Mouse (Mus musculus) brain, embryonic 14.5 days (tissue): ENCODE data around the gene Sectm1b. TPM values are rescaled to one million over a fixed set of nuclear protein-coding genes. Genes with fewer than 3 reads are reported as not detected.
A peak's percentile ranks its signal among the peaks of the same experiment; 100 is the strongest.
"Not testable (repeated sequence)": the region's sequence is repeated elsewhere in the genome, so short reads cannot be mapped to it uniquely, and the experiment has no call there.

Experiments used
- DNase-seq: peaks from one replicate; pipeline ENCODE4 v3.0.0-alpha.2; 2011; ENCODE audit warnings: low read depth
- CTCF ChIP-seq: fragments of 200-500 bp; IDR thresholded peaks from 2 replicates; pipeline ENCODE4 v1.5.1; 2012; ENCODE audit warnings: inconsistent platforms, mild to moderate bottlenecking, moderate library complexity, borderline replicate concordance; ENCODE audit not compliant: insufficient read depth, insufficient read length; ENCODE audit errors: extremely low read depth
- POLR2A ChIP-seq: fragments of 200-500 bp; IDR thresholded peaks from 2 replicates; pipeline ENCODE4 v1.6.1; 2012; ENCODE audit warnings: mild to moderate bottlenecking, inconsistent platforms, borderline replicate concordance; ENCODE audit not compliant: poor library complexity, insufficient read depth, insufficient read length, severe bottlenecking; ENCODE audit errors: extremely low read depth
- polyA plus RNA-seq: library from polyadenylated mRNA; depleted of rRNA; stranded (reverse); fragments of >200 nt; gene quantifications from 2 replicates; pipeline ENCODE4 v1.2.3, GENCODE M21; 2012

Gene Sectm1b
- polyA plus RNA-seq, 1 experiment = not detected

- peak; percentile 29 for DNase-seq
- no peak for TF ChIP-seq POLR2A
- no peak for TF ChIP-seq CTCF
Observed at GRCm38 (mm10) chr11:121061615-121062014, 1.8 kb downstream of the Sectm1b start.

GRCm38 (mm10) chr11:121060401-121061067 is 2.8 kb downstream of the Sectm1b start:
- DNase-seq = not testable (repeated sequence)

DNA sequence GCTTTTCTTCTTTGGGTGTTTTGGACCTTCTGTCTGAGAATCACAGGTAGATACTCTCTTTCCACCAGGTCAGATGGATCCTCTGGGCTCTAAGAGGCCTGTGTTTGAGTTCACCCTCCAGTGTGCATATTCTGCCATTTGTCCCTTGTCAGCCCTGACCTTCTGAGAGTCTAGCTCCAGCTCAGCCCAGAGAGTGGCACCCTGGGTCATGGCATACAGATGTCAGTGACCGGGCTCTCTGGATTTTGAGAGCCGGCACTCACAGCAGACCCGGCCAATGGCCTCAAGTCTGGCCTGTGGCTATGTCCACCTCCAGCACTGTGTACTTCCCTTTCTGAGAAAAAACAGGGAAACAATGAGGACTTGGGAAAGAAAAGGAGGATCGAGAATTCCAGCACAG is 3.9 kb downstream of the Sectm1b start:
- TF ChIP-seq CTCF (no peak), POLR2A (no peak)
- DNase-seq = no peak

- DNase-seq = no peak
- TF ChIP-seq POLR2A (no peak), CTCF (no peak)
Observed at GRCm38 (mm10) chr11:121058956-121059355, 4.4 kb downstream of the Sectm1b start.

DNA sequence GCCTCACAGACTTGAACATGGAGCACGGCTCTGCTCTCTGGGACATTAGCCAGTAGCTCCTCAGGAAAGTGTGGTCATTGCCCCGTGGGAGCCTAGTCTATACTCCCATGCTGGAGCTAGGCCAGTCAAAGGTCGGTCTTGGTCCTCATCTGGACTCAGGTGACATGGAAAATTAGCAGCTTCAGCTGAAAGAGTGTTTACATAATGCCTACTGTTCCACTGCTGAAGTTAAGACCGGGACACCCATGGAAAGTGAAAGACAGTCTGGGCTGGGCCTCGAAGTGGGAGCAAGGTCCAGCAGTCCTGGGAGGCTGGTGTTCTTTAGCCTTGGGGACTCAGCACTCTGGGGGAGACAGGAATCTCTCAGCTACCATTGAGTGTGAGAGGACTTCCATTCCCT is 5.2 kb downstream of the Sectm1b start:
- no peak for DNase-seq
- TF ChIP-seq CTCF (no peak), POLR2A (no peak)

- no peak for TF ChIP-seq POLR2A
- no peak for TF ChIP-seq CTCF
- no peak for DNase-seq
Observed at GRCm38 (mm10) chr11:121056536-121057236, 6.7 kb downstream of the Sectm1b start.

GRCm38 (mm10) chr11:121053536-121053935 is 9.8 kb downstream of the Sectm1b start:
- TF ChIP-seq CTCF (peak; percentile 91), POLR2A (no peak)
- DNase-seq = peak; percentile 89

DNA sequence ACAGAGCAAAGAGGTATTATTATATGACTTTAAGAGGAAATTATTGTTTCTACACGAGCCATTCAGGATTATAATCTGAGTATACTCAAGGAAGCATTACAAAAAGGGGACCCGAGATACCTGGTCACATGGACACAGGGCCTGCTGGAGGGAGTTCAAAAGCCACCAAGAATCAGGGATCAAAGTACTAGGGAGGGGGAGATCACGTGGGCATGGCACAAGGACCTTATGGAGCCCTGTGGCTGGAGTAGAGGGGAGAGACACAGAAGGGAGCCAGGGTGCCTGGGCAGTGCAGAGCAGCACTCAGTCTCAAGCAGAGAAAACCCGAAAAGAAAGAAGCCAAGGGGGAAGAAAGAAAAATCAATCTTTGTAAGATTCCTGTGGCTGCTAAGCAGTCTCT is 11.0 kb downstream of the Sectm1b start:
- TF ChIP-seq POLR2A = no peak
- TF ChIP-seq CTCF = no peak
- no peak for DNase-seq

GRCm38 (mm10) chr11:121051793-121052192 is 11.6 kb downstream of the Sectm1b start:
- DNase-seq = no peak
- TF ChIP-seq CTCF = no peak
- TF ChIP-seq POLR2A = no peak

- no peak for TF ChIP-seq POLR2A
- DNase-seq = no peak
Observed at GRCm38 (mm10) chr11:121049840-121050239, 13.5 kb downstream of the Sectm1b start.

DNA sequence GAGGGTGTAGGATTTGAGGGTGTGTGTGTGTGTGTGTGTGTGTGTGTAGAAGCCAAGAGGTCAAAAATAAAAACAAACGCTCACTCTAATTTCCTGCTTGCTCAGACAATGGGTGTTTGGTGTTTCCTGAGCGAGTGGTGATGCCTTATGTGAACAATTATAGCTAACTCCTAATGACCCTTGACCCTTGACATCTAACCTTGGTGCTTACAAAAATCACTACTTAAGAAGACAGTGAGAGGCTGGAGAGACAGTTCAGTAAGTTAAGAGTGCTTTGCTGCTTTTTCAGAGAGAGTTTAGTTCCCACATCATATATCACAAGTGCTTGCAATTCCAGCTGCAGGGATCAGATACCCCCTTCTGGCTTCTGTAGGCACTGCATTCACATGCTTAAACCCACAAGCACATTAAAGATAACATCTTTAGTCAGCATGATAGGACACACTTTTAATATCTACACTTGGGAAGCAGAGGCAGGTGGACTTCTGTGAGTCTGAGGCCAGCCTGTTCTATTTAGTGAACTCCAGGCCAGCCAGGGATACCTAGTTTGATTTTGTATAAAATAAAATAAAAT is 15.5 kb downstream of the Sectm1b start:
- peak; percentile 68 for DNase-seq

GRCm38 (mm10) chr11:121045286-121045685 is 18.1 kb downstream of the Sectm1b start:
- DNase-seq = peak; percentile 27
- TF ChIP-seq POLR2A = no peak
- no peak for TF ChIP-seq CTCF

More for the DNA sequence above, 15.5 kb downstream of the Sectm1b start:
- TF ChIP-seq POLR2A = no peak
- TF ChIP-seq CTCF = peak; percentile 55; the same call in 1 of the 2 replicates

DNA sequence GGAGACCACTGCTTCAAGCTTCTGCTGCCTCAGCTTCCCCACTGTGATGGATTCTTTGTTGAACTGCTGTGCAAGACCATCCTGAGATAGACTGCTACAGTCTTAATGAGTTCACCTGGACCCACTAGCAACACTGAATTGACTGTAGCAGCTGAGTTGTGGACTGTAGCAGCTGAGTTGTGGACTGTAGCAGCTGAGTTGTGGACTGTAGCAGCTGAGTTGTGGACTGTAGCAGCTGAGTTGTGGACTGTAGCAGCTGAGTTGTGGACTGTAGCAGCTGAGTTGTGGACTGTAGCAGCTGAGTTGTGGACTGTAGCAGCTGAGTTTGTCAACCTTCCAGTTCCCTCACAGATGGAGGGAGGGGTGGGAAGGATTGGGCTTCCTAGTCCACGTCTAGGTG is 20.3 kb downstream of the Sectm1b start:
- DNase-seq = not testable (repeated sequence)
